Mouse (Mus musculus) bone marrow macrophage, adult 2 months (primary cell): ENCODE data around the gene Vps53. TPM values are rescaled to one million over a fixed set of nuclear protein-coding genes. Genes with fewer than 3 reads are reported as not detected.

Experiments
- H3K27ac ChIP-seq: 2 replicates; pipeline ENCODE4 v1.5.1; 2012; ENCODE audit warnings: low read depth, low read length; ENCODE audit not compliant: insufficient read depth
- H3K4me1 ChIP-seq: 2 replicates; pipeline ENCODE4 v1.6.1; 2012; ENCODE audit warnings: low read length; ENCODE audit not compliant: control insufficient read depth, insufficient read depth
- H3K4me3 ChIP-seq: 2 replicates; pipeline ENCODE4 v1.5.1; 2012; ENCODE audit warnings: mild to moderate bottlenecking, low read length, moderate library complexity; ENCODE audit not compliant: insufficient read depth
- CTCF ChIP-seq: IDR thresholded peaks from 2 replicates; pipeline ENCODE4 v1.5.1; 2012; ENCODE audit warnings: low read depth, mild to moderate bottlenecking, low read length, moderate library complexity
- POLR2A ChIP-seq: IDR thresholded peaks from 2 replicates; pipeline ENCODE4 v1.6.1; 2012; ENCODE audit warnings: mild to moderate bottlenecking, low read depth, low read length, borderline replicate concordance
- polyA plus RNA-seq: library from polyadenylated mRNA; stranded (reverse); fragments of >200 nt; gene quantifications from 2 replicates; pipeline ENCODE4 v1.2.4, GENCODE M21; 2012; ENCODE audit not compliant: missing spikeins, insufficient read depth, insufficient read length

The Vps53 gene
- polyA plus RNA-seq, 1 experiment = 40.7 TPM

GRCm38 (mm10) chr11:76001237-76001878, 178.1 kb downstream of the Vps53 start:
- Histone ChIP-seq H3K27ac (no peak overlapping the region), H3K4me1 (no peaks in the 10 kb centered on the region), H3K4me3 (no peak overlapping the region)
- TF ChIP-seq POLR2A (no peak), CTCF (no peak)

GRCm38 (mm10) chr11:76000701-76001100, 178.7 kb downstream of the Vps53 start:
- no peaks in the 10 kb centered on the region for H3K4me1 ChIP-seq
- TF ChIP-seq POLR2A (no peak), CTCF (no peak)
- H3K27ac ChIP-seq = no peak overlapping the region
- no peak overlapping the region for H3K4me3 ChIP-seq

GRCm38 (mm10) chr11:75999440-76000155, 179.8 kb downstream of the Vps53 start, which contains the start of gene 1700016K19Rik:
1700016K19Rik (plus strand) TSS chr11:75999912.
- H3K4me3 ChIP-seq = peak within 1 kb of the TSS; percentile 51
- TF ChIP-seq POLR2A = no peak
- no peak for TF ChIP-seq CTCF
- no peaks in the 10 kb centered on the region for H3K4me1 ChIP-seq
- no peak within 1 kb of the TSS for H3K27ac ChIP-seq

Other genes starting within 250 kb of the Vps53 start
- gene Rph3al, start 241.2 kb downstream of the Vps53 start, polyA plus RNA-seq = not detected in 2 replicates
- not detected in 2 replicates for gene 1700016K19Rik, start 179.7 kb downstream of the Vps53 start, polyA plus RNA-seq
- gene Rflnb, start 151.9 kb downstream of the Vps53 start, polyA plus RNA-seq = not detected in 2 replicates
- 2.1 and 3.8 TPM in 2 replicates for gene Fam57a, start within 50 bp of the Vps53 start, polyA plus RNA-seq
- gene Dbil5, start 38.0 kb upstream of the Vps53 start, polyA plus RNA-seq = not detected in 2 replicates
- 1.6 and 3.2 TPM in 2 replicates for gene Gemin4, start 38.0 kb upstream of the Vps53 start, polyA plus RNA-seq
- 3.2 and 3.4 TPM in 2 replicates for gene Mrm3, start 64.1 kb upstream of the Vps53 start, polyA plus RNA-seq
- gene Glod4, start 64.1 kb upstream of the Vps53 start, polyA plus RNA-seq = 40.0 and 53.4 TPM in 2 replicates
- gene Nxn, start 219.5 kb upstream of the Vps53 start, polyA plus RNA-seq = 0.35 TPM in 1 of 2 replicates, not detected in the other
- gene Timm22, start 227.3 kb upstream of the Vps53 start, polyA plus RNA-seq = 15.1 and 15.5 TPM in 2 replicates